Mouse (Mus musculus) cerebellum, postnatal 10 days (tissue): ENCODE data around the gene 1600002K03Rik.
A peak's percentile ranks its signal among the peaks of the same experiment; 100 is the strongest.
"Not testable (repeated sequence)": the region's sequence is repeated elsewhere in the genome, so short reads cannot be mapped to it uniquely, and the experiment has no call there.

Source experiments
- DNase-seq, 2 experiments: peaks; one replicate each; pipeline ENCODE4 v3.0.0; 2021; ENCODE audit warnings: mixed read lengths in 2 of 2

1600002K03Rik gene

DNA sequence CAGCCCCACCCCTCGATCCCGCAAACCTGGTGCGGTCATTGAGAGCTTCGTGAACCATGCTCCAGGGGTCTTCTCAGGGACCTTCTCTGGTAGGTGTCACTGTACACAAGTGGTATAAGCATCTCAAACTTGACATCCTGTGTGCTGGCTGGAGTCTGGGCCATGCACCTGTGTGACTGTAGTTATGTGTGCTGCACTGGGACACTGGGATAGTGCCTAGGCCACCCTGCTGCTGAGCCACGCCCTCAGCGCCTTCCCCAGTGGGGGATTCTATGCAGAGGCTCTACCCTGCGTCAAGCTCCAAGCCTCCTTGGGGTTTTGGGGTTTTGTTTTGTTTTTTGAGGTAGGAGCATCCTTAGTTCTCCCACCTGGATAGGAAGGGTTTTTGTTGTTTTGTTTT is 18.4 kb upstream of the 1600002K03Rik start:
- no peak for DNase-seq

DNA sequence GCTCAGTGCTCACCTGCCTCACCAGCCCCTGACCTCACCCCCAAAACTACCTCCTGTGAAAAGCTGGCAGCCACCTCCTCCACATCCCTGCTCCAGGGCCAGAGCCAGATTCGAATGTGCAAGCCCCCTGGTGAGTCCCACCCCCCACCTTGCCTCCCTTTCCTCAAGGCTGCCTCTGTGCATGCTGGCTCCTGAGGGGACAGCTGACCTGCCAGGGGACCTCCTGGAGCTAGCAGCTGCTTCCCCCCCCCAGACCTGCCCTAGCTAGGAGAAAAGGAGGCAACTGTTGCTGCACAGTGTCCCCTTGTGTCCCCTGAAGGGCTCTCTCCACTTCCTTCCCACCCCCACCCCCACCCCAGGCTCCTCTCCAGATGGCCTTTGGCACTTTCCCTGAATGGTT is 17.5 kb upstream of the 1600002K03Rik start:
- DNase-seq: peak in 1 of 2 experiments; percentile 61

DNA sequence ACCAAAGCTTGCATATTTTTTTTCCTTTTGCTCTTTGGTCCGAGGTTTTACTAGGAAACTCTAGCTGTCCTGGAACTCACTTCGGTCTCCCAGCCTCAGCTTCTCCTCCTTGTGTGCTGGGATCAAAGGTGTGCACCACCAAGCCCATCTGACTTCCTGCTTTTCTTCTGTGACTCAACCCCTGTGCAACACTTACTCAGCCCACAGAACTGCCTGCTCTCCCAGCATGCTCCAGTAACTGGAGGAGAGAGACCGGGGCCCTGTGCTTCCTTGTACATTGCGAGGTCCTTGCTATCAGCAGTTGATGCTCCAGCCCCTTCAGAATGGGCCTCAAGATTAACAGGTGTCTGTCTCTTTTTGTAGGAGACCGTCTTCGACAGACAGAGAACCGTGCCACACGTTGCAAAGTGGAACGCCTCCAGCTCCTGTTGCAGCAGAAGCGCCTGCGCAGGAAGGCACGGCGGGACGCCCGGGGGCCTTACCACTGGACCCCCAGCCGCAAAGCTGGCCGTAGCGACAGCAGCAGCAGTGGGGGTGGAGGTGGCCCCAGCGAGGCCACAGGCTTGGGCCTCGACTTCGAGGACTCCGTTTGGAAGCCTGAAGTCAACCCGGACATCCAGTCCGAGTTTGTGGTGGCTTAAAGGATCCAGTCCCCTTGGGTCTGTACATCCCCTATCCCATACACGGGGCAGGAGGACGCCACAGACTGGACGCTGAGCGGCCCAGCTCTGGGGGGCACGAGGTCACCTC is 16.6 kb upstream of the 1600002K03Rik start:
- DNase-seq: peak in 1 of 2 experiments; percentile 36

DNA sequence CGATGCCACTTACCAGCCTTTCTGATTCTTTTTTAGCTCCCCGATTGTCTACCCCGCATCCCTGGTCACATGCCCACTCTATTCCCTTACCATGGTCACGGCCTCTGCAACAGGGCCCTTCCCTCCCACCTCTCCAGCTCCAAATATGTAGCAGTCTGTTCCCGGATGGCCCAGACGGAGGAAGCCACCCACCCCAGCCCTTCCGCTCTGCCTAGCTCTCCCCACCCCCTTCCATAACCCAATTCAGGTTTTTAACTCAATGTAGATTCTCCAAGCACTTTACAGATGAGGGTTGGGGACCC is 16.0 kb upstream of the 1600002K03Rik start:
- peak in 1 of 2 experiments; percentile 41 for DNase-seq

DNA sequence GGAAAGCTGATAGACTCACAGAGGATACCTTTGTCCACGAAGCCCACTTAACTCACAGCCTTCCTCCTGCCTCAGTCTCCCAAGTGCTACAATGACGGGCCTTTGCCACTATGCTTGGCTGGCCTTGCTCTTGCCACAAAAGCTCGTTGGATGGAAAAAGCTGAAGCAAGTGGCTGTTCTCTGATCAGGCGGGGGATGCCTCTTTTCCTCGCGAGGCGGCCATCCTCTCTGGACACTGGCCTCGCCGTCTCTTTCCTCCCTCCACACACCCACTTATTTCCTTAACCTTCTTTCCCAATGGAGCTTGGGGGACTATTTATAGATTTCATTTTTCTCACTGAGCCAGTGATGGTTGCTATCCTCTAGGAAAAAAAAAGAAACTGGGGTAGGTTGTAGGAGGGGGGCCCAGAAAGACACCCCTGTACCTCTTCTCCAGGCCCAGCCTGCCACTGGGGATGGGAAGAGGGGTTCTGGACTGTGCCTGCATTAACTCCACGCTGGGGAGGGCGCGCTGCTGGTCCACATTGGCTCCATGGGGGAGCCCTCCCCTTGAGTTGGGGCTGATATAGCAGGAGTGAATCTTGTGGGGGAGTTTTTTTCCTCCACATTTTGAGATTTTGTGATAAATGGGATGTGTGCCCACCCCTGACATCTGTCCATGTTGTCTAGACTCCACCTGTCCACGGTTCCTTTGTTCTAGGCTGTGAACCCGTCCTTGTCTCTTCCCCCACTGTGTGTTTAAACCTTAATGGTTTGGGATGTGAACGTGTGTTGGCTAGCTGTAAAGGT is 15.4 kb upstream of the 1600002K03Rik start:
- DNase-seq: peak; percentile 44 to 61

DNA sequence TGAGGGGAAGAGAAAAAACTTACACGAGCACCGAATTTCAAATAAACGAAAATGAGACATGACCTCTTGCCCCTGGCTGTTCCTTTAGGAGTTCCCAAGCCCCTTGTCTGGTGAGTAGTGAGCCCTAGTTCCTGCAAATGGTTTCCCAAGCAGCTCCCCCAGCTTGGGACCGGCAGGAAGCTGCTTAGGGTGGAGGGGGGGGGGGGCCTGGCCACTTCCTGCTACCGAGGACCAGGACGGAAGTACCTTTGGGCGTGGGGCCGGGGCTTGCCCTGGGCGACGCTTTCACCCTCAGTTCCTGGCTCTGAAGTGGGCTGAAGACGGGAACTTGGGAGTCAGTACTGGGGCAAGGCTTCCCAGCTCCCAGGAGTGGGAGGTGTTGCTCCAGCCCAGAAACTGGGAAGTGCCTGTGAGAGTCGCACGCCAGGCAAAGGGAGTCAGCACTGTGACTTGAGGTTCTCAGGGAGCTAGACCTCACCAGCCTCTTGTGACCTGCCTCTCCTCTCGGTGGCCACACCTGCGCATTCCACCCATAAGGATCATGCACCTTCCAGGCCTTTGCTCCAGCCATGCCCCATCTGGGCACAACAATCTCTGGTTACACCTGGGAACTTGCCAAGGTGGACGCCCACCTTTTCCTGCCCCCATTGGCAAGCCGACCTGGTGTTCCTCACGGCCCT is 14.3 kb upstream of the 1600002K03Rik start:
- DNase-seq: peak; percentile 50 to 60

DNA sequence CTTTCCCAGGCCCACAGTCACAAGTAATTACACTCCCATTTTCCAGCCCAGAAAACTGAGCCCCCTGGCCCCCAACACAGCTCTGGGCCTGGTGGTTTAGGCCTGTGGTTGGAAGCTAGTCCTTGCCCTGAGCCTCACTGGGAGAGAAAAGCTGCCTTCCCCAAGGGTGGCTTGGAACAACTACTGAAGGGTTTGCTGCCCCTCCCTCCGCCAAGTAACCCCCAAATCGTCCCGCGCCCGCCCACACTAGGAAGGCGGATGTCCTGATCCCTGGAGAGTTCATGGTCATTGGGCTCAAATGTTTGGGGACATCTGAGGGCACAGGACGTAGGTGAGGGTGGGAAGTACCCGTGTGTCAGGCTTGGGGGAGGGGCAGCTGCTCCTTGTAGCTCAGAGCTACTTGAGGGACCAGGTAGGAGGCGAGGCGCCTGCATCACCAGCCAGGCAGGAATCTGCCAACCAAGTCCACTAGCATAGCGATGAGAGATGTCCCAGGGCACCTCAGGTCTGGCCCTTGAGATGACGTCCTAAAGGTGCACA is 13.7 kb upstream of the 1600002K03Rik start:
- peak; percentile 75 to 79 for DNase-seq

DNA sequence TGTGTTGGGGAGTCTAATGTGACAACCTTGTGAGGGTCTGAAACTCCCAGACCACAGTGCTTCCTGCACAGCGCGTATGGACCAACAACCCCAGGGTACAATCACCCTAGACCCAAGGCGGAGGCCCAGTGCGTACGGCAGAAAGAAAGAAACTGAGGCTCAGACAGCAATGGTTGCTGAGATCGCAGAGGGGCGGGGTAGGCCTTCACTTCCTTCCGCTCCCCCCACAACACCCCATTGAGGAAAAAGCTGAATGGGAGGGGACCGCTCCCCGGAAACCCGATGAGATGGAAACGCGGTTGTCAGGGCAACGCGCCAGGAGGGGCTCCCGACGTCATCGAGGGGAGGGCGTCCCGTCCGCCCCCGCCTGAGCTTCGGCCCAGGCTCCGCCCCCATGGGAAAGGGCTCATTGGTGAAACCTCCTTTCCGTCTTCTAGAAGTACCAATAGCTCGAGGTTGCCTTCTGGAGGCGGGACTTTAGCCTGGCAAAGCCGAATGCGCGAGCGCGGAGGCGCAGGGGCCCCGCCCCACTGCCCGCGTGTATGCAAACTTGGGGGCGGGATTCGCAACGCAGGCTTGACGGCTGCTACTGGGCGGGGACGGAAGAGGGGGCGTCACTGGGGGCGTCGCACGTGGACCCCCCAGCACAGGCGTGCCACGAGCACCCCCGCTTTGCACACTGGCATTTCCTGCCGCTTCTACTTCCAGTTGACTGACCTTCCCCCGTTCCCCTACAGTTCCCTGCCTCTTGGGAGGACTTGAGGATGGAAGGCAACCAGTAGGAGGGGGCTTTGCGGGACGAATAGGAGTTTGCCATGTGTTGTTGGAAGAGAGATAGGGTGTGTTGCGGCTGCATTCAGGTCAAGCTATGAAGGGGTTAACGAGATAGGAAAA is 12.9 kb upstream of the 1600002K03Rik start:
- DNase-seq: peak; percentile 99 to 100

DNA sequence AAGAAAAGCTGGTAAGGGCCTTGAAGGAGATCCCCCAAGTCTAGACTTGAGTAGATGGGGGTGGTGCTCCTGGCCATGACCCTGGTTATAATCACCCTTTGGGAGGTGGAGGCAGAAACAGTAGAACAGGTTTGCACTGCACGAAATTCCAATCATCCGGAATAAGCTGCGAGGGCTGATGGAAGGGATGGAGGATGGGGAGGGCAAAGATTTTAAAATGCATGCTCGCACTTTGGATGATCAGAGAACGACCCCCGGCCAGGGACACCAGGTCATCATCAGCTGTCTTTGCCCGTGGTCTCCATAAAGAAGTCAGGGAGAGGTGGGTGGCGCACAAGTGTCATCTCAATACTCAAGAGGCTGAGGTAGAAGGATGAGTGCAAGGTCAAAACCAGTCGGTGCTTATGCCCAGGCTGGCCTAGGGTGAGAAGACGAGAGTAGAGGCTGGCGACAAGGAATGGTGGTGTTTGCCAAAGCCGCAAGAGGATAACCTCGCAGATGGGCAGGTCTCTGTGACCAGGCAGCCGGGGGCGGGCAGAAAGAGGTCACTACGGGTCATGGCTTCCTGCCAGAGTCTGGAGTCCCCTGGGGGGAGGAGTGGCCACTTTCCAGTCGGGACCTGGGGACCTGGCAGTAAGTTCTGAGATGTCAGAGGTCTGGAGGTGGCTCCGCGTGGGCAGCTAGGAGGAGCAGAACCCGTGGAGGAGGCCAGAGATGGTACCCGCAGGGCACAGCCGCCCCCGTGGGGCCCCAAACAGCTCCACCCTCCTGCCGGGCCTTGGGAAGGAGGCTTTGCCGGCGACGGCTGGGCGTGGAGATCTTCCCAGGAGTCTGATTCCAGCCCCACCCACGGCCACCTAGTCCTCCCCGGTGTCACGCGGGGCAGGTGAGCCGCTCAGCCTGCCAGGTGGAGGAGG is 12.0 kb upstream of the 1600002K03Rik start:
- DNase-seq: peak; percentile 84 to 88

DNA sequence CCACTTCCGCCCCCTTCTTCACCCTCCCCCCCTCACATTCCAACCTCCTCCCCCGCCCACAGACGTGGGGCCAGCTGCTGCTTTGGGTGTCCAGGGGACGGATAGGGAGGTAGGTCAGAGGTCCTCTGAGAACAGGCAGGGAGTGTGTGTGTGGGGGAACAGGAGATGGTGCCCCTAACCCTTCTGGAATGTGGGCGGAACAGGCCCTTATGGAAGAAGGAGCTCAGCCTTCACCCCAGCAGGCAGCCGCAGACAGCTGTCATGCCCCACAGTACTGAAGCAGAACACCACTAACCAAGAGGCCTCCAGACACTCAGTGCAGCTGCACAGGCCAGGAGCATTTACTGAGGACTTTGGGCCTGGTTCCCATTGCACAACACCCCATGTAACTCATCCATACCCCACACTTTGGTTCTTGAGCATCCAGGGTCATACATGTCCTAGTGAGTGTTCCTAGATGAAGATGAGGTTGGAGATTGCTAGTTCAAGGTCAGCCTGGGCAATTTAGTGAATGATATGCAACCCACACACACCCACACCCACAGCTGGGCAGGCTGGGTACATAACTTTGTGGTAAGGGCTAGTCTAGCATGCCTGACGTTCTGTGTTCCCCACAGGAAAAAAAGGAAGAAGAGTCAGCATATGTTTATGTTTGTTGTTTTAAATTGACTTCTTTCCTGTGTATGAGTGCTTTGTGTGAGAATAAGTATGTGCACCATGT is 11.1 kb upstream of the 1600002K03Rik start:
- DNase-seq: no peak

DNA sequence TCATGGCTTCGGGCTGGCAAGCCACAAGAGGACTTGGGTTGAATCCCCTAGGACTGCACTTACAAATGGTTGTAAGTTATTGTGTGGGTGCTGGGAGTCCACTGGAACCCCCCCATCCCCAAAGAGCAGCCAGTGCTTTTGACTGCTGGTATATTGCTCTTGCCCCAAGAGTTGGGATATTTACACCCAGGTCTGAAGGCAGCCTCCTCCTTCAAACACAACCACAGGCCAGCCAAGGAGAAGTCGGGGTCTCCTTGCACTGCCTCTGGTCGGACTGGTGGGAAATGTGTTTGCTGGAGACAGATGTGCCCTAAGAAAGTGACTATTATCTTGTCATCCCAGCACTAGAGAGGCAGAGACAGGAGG is 10.5 kb upstream of the 1600002K03Rik start:
- no peak for DNase-seq

DNA sequence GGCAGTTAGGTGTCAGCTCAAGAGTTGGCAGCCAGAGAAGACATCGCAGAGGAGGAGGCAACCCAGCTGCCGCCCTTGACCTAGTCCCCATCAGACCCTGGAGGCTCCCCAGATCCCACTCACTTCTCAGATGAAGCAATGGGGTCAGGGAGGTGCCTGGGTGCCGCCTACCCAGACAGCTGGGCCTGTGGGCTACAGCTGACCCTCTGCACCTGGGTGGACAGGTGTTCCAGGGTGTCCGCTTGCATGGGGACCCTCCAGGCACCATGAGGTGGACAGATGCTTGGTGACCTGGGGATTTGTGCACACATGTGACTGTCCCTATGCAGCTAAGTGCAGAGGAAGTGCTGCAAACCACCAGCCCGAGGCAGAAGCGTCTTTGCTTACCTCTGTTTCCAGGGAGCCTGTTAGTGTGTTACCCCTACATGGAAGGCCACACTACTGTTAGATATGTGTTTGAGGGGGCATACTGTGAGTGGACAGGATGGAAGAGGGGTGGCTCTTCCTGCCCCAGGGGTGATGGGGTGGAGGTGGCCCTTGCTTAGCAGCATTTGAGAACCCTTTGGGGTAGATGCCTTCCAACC is 9.9 kb upstream of the 1600002K03Rik start:
- no peak for DNase-seq

DNA sequence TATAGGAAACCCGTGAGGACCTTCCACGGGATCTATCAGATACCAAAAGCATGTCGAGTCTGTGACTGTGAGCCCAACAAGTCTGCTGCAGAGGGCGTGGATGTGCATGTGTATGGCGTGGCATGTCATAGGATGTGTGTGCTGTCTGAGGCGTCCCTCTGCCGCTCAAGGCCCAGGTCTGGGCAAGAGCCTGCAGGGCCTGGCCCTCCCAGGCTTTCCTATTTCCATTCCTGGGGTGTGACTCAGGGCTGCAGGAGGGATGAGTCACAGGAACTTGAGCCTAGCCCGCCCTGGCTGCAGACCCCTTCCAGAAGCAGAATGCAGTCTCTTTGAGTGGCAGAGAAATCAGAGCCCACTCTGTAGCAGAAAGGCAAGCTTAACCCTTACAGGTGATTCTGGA is 9.0 kb upstream of the 1600002K03Rik start:
- no peak for DNase-seq

DNA sequence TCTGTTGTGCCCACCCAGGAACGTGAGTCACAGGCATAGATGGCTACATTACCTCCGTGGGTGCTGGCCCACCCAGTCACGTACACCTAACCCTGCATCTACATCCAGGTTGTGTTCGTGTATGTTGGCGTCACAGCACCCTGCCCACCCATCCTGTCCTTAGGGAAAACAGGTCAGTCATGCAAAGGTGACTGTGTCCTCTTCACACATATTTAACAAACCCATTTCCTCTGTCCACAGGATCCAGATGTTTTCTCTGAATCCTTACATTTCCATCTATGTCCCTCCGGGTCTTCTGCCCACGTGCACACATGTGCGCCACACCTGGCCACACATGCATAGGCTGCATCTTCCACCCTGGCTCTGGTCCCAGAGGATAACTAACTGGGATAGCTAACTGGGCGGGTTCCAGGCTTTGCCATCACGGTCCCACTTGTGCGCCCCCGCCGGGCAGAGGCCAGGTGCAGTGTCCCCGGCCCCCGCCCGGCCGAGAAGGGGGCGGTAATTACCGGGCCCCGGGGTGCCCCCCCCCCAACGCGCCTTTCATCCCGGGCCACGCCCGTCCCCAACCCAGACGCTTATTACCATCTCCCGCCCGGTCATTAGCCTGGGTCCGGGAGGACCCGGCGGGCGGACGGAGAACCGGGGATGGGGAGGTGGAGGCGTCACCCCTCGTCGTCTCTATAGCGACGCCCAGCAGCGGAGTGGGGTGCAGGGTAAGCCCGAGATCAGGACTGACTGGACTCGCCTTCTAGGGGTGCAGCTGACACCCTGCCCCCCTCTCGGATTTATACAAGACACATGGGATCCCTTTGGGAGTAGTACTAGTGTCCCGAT is 8.4 kb upstream of the 1600002K03Rik start:
- DNase-seq: peak; percentile 72 to 75

DNA sequence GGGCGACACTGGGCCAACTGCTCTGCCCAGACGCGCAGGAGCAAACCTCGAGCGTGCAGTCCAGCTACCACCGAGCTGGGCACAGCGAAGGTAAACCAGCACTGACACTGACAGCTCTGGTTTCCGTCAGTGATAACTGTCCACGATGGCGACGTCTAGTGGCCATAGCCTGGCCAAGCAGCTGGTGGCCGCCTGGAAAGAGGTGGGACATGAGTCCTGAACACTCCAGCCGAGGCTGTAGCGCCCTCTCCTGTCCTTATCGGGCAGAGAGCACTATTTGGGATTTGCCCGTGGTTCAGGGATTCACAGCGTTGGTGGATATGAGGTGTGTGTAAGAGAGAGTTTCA is 7.8 kb upstream of the 1600002K03Rik start:
- DNase-seq: peak; percentile 99

DNA sequence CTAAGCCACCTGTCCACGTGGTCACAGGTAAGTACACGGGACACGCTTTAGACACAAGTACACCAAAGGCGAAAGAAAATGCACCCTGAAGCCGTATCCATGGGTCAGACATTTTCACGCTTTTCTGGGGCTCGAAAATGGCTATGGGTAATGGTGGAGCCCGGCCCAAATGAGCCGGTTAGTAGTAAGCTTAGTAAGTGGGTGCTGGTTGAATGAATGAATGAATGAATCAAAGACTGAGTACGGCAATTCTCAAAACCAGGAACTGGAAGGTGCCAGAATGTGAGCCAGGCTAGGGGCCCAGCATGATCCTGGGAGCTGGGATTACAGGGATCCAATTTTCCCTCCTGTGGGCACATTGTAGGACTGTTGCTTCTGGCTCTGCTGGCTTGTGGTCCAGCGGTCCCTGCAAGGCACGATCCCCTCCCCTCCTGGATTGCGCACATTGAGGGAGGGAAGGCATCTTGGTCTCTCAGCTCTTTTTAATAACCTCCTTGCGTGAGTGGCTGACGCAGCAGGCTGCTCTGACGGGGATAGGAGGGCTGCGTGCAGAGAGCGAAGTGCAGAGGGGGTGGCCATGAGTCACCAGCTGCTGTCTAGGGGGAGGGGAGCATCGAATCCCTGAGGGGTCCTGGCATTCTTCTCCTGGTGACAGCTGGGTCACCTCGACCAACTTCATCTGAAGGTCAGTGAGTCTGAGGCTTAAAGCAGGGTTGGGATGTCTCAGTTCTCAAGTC is 7.2 kb upstream of the 1600002K03Rik start, which contains the start of gene Cirbp:
Gene Cirbp, plus strand, starts transcription at position 594 of the 737 bp plus-strand sequence.
- peak; percentile 74 to 76 for DNase-seq

DNA sequence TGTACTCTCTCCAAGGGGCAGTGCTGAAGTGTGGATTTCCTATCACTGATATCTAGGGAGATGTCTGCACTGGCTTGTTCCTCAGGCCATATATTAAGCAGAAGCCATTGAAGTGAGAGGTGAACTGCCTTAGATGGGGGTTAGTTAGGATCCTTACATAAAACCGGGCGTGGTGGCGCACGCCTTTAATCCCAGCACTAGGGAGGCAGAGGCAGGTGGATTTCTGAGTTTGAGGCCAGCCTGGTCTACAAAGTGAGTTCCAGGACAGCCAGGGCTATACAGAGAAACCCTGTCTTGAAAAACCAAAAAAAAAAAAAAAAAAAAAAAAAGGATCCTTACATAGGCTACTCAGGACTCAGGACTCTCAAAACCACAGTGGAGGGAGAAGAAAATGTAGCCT is 6.6 kb upstream of the 1600002K03Rik start:
- not testable (repeated sequence) for DNase-seq

DNA sequence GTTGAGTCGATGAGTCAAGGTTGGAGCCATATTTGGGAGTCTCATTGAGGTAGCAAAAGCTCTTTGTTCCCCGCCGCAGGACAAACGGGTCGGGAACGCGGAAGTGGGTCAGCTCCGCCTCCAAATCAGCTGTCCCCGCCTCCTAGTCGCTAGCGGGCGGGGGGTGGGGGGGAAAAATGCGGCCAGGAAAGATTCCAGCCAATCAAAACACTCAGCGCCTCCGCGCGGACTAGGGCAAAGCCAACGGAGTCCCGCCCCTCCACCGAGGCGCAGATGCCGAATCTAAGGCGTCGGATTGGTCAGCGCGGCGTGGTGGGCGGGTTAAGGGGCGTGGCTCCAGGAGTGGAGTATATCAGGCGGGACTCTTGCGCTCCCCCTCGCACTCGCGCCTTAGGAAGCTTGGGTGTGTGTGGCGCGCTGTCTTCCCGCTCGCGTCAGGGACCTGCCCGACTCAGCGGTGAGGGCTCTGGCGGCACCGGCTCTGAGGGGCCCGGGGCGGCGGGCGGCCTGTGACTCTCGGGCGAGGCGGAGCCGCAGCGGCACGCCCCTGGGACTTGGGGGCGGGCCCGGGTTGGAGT is 5.2 kb upstream of the 1600002K03Rik start:
- peak; percentile 99 for DNase-seq
